Mouse (Mus musculus) adrenal gland, adult 8-10 months (tissue): Measurements from ENCODE around the gene Fam49a. TPM values are rescaled to one million over a fixed set of nuclear protein-coding genes. Genes with fewer than 3 reads are reported as not detected.

Experiments used
- DNase-seq: peaks from one replicate; pipeline ENCODE4 v3.0.0; 2022
- total RNA-seq, 4 experiments: library from RNA; stranded (reverse); gene quantifications; 2 replicates each; pipeline ENCODE4 v1.2.4; 2022

Gene Fam49a
- total RNA-seq, 4 experiments from 2014 or later = 18.2 to 25.3 (median 21.5) TPM

DNA sequence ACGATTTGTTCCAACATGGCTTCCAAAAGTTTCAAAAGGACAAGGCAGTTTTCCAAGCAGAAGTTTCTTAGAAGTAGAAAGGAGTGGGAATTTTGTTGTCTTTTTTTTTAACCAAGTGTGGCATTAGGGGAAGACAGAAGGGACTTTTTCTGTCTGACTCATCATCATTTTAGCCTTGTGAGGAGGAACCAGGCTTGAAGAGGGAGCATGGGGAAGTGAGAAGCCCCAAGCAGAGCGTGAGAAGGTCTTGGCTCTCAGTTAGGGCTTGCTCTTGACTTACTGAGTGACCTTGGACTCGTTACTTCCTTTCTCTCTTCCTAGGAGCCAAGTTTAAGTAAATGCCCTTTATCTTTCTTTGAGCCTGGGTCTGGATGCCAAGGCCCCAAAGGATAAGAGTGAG lies 8.6 kb downstream of the Fam49a start:
- peak; percentile 21 for DNase-seq

DNA sequence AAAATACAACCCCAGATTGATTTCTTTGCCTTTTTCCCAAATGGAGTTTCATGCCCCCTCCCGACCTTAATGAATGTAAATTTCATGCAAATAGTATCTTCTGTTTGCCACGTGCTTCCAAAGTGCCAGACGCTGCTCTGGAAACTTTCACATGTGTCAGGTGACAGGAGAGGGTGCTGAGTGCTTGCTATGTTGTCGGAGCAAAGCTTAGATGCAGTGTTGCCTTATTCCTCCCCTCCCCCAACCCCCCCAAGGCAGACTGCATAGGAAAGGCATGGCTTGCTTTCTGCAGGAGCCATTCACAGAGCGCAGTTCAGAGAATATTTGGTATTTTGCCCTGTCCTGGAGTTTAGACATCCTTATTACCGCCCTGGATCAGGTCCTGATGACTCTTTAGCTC lies 12.2 kb downstream of the Fam49a start:
- no peak for DNase-seq

DNA sequence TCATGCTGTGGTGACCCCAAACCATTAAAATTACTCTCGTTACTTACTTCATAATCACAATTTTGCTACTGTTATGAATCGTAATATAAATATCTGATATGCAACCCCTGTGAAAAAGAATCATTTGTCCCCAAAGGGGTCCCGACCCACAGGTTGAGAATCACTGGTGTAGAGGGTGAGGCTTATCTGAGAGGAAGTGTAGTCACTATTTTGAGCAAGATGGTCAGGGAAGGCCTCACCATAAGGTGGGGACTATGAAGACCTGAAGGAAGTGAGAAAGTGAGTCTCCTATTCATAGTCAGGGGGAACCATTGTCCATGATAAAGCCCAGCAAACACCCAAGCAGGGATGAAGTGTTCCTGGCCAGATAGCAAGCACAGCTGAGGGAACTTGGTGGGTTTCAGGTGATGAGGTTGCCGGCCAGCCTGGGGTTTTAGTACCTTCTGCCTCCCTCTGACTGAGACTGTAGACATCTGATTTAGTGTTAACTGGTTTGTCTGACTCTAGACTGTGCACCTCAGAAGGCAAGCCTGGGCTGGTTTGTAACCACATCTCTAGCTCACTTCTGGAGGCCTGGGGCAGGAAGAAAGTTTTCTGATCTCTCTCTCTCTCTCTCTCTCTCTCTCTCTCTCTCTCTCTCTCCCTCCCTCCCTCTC lies 13.3 kb downstream of the Fam49a start:
- no peak for DNase-seq

DNA sequence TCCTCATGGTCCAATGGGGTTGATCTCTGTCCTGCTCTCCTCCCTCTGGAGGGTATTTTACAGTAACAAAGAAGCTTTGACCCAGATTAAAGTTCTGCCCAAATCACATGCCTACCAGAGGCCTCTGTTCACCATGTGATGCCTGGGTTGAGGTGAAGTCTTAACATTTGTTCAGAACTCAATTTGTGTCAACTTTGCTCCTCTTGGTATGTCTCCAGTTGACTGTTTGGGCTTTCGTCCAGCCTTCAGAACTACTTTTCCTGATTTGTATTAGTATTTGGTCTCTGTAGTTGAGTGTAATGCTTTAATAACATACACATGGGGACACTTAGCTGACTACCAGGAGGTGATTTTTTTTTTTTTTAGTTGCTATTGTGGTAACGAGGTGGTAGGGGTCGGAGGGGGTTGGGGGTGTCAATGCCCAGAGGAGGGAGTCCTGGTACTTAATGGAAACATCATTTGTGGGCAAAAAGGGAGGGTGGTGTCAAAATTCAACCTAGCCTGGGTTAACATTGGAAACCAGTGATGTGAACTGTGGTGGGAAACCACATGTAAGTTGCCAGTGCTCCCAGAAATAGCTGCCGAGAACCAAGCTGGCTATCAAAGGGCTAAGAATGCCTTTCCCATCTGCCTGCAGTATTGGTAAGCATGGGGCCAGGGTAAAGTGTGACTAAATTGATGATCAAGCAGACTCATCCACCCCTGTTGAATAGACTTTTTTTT lies 16.0 kb downstream of the Fam49a start:
- no peak for DNase-seq

DNA sequence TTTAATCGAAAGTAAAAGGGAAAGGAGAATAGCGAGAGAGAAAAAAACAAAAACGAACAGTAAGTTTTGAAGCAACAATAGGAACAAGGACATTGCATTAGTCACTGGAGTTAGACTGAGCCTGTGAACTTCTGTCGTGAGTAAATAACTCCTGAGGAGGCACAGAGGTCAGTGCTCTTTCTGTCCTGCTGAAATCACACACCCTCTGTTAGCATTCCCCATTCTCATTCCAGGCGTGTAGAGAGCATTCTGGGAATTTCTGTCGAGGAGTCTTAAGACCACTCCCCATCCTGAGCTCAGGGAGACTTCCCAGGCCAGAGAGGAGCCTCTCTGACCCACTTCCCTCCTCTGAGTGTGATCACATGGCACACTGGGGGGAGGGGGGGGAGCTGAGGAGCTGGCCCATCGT lies 16.5 kb downstream of the Fam49a start:
- DNase-seq = no peak

DNA sequence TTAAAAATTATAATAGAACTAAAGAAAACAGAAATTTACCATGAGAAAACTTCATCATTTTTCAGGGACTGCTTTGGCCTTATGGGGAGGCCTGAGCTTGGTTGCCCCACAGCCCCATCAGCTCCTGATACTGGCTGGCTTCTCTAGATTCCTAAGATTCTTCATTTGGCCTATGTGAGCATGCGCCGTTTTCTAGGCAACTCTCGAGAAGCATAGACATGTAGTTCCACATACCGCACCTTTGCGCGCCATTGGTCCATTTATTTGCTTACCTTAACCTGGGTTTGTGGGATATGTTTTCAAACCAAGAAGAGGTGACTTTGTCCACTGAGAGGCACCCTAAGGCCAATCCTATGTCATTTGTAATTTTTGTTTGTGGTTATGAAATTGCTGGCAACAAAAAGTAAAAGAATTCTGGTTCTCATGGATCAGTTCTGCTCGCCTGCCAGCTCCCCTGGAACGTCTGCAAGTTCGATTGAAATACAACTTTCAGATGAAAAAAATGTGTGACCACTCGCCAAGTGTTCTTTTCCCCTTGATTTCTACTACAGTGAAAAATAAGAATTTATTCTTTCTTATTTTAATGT lies 21.9 kb downstream of the Fam49a start:
- DNase-seq = no peak

DNA sequence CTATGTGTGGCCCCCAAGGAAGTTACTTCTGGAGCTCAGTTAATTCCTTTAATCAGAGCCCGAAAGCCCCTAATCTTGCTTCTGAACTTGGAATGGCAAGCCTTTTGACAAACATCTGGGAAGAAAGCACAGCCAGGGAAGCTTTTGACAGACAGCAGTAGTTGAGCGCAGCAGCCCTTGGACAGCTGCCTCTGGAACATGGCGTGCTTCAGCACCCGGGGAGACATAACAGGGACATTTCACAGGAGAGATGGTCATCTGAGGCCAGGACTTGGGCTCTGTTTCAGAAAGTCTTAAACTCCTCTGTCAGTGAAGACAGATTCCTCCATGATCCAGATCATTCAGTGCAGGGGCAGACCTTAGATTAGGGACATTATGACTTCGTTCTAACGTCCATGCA lies 22.6 kb downstream of the Fam49a start:
- no peak for DNase-seq

DNA sequence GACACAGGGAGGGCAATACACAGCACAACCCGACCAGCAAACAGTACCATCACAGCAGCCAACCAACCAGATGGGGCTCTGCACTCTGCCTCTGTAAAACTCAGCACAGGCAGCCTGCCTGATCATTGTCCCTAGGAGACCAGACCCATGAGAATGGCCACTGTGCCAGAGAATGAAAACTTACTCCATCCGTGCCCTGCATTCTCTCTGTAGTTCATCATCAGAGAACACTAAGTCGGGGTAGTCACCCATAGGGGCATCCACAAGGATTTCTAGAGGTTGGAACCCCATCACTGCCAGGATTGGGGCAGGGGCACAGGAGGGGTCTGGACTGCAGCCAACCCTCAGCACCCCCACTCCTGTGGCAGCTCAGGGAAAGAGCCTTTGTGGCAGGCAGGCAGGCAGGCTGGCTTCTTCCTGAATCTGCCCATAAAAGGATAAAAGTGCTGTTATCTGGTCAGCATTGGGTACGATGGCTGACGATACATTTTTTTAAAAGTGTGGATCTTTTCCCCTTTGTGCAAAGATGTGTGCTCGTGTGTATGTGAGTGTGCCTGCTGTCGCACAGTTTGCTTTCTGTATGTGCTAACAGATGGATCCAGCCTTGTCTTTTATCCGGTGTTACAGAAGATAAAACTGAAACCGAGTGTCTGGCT lies 25.3 kb downstream of the Fam49a start:
- no peak for DNase-seq

DNA sequence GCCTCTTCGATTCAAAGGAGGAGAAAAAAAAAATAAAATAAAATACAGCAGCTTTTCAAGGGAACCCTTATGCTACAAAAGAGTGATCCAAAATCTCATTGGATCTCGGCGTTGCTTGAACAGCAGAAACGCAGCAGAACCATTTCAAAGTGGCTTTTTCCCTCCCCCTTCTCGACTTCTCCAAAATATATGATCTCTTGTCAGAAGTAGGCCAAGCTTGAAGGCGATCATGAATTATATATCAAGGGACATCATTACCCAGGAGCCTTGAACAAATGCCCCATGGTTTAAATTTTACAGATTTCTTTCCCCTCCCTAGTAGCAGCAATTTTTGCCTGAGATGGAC lies 25.8 kb downstream of the Fam49a start:
- no peak for DNase-seq

DNA sequence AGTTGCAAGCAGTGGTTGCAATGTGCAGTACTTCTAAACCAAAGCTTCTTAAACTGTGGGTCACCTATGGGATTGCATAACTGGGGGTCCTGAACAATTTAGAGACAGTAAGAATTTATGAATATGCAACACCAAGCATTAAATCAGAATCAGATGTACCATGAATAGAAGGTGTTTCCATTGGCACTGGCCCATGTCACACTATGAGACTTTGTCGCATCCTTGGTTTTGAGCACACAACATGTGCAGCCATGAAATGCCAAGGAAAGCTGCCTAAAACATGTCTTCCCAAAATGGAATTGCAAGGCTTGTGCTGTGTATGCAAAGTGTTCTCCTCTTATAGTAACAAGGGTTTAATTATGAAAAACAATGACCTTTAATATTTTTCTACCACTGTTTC lies 26.6 kb downstream of the Fam49a start:
- DNase-seq = no peak

DNA sequence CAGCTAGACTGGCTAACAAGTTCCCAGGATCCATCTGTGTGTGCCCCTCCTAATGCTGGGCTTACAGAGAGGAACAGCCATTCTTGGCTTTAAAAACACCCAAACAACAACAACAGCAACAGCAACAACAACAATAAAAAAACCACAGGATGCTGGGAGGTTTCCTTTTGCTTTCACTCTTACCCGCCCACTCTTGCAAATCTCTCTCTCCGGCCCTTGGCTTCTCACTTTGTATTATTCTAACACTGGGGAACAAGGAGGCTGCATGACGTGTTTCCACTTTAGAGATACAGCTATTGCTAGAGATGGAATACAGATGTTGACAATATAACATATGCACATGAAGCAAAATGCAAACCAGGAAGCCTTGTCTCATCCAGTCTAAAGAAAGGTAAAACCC lies 27.7 kb downstream of the Fam49a start:
- DNase-seq = no peak

DNA sequence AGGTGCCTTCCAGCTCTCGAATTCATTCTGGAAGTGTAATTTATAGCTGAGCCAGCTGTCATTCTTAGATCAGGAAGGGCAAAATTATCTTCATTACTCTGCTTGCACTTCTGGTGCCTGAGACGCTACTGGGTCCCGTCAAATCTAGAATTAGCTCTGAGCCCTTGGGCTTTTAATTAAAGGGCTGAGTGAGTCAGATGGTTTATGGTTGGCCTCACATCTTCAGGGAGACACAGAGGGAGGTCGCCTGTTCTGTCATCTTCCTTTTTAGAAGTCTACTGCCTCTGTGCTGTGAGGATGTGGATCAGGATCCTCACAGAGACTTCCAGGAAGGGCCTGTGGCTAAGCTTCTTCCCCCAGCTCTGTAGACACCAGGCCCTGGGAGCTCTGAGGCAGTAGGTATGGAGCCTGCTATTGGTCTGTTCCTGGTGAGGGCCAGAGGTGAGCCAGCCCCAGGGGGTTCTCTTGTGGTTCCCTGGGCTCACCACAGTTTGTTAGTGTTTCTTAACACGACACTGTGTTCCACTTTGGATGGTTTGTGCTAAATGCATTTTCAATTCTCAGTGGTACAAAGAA lies 30.2 kb downstream of the Fam49a start:
- no peak for DNase-seq

DNA sequence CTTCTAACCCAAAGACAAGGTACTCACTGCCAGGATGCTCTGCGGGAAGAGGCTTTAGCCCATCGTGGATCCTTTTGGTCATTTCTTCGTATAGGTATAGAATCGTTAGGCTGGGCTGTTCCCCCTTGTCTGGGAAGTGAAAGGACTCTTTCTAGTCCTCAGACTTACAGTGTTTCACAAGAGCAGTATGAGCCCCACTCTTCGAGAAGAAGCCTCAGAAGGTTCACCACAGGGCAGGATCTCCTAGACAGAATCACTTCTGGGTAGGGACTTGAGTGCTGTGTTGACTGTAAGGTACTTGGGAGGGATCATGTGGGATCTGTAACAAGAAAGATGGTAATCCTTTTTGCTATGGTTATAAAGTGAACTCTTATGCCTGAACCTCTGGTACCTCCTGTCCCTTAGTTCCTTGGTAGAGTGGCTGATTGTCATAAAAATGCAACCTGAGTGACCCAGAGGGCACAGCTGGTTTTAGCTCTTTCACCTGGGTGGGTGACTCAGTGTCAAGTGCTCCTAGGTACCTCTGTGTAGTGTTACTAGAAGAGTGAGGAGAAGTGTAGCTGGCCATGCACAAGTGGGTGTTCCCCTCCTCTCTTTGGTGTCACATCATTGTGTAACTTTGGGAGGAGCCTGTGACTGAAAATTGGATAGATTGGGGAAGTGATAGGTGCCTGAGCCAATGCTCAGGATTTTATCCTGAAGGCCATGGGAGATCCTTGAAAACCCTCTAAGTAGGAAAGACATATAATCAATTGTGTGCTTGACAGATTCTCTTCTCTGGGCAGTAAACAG lies 32.6 kb downstream of the Fam49a start:
- DNase-seq = no peak

DNA sequence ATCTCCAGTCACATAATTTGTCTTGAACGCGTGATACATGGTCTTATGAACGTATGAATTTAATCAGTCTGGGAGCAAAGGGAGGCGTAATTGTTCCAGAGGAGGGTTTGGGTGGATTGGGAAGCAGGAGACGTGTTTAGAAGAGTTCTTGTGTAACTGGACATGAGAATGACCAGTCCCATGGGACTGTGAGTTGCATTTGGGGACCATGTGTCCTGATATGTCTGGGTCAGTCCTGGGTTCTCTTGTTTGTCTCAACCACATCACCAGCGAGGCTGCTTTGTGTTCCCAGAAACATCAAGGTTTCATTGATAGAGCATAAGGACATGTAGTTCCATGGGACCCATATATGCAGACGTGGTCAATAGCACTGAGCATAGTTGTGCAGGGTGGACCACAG lies 36.5 kb downstream of the Fam49a start:
- no peak for DNase-seq

DNA sequence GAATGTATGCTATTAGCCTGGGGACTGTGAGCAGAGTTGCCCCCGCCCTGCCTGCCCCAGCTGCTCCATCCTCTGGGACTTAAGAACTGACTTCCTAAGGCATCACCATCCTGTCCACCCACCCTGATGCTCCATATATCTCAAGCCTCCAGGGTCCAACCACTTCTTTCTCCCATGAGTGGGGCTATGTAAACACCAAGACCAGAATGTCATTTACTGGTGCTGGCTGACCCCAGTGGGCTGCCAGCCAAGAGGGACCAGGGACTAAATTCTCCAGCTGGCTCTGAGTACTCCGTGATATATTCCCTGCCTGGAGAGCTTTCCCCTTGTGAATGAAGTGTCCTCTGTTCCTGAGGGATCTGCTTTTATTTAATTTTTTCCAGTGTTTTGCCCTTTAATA lies 37.4 kb downstream of the Fam49a start:
- no peak for DNase-seq

DNA sequence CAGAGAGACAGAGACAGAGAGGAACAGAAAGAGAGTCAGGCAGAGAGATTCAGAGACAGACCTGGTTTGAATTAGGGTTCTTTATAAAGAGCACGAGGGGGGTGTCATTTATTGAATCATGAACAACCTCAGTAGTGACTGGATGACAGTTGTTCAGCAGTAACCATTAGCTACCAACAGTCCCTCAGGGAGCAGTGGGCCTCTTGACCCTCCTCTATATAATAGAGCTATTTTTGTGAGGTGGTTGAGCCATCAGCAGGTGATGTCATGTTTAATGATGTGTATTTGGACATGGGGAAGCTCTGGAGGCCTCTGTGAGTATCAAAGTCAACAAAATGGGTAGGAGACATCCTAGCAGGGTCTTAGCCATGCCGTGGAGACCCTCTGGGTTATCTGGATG lies 39.2 kb downstream of the Fam49a start:
- DNase-seq = no peak

DNA sequence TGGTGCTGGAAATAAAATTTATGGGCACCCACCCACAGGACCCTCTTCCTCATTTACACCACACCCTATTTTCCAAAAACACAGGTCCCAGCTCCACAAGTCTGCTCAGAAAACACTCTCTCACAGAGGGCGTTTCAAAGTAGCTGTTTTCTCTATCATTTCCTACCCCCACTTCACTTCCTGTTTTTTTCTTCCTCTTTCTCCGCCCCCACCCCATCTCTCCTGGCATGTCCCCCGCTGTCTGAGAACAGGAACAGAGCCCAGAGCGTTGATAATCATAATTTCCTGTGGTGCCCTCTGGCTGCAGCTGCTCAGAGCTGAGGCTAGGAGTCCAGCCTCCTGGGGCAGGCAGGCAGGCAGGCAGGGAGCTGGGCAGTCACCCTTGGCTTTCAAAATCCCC lies 39.9 kb downstream of the Fam49a start:
- no peak for DNase-seq

DNA sequence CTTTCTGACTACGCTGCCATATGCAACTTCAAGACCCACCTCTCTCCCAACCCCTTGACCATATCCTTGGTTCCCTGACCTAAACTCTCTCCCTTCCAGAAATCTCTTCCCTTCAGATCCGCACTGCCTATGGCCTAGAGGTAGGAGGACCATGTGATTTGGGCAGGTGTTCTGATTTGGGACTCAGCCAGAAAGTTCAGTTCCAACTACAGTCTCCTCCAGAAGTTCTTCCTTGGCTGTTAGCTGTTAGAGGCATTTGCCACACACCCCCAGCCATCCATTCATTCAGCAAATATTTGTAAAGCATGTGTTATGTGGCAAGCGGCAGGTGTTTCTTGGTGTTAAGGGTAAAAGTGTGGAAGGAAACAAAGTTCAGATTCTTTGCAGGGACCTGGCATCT lies 44.3 kb downstream of the Fam49a start:
- DNase-seq = no peak

DNA sequence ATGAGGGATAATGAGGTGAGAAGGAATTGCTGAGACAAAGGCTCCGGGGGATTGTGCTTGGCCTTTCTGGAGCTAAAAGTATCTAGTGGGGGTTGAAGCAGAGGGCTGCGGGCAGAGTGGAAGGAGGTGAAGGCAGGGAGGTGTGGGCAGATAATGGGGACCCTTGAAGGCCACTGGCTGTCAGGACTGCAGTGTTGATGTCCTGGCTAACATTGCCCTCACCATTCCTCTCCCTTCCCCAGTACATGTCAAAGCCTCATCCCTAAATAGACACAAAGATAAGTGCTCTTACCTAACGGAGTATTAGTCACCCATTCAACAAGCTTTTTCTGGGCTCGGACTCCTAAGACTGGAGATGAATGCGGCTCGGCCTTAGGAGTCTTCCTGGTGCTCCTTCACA lies 44.9 kb downstream of the Fam49a start:
- no peak for DNase-seq

DNA sequence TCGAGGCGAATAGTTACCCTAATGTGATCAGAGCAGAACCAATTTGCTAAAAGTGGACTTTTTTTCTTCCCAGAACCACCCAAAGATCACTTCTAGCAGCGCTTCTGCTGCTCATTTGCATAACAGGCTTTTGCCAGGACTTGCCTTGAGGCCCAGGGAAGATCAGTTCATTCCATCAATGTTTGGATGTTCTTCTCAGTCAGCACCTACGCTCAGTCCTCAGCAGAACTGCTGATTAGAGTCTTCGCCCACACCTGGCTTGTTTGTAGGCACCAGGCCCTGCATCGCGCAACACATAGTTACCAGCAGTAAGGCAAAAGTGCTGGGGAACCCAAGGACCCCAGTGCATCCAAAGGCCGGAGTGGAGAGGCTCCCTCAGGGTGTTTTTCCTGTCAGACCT lies 45.3 kb downstream of the Fam49a start:
- no peak for DNase-seq

DNA sequence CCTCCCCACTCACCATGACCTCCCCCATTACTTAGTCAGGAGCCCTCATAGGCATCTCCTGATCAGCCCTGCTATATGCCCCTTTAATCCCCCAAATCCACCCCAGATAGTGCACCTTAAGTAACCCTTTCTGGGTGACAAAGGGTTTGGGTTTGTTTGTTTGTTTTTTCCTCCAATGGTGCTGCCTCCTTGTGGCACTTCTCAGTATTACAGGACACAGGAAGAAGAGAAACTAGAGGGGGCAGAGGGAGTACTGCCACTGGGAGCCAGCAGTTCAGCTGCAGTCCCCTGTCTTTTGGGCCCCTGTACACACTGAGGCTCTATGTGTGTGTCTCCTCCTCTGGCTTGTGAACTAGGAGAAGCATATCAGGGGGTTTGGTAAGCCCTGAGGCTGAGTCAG lies 51.5 kb downstream of the Fam49a start:
- DNase-seq = no peak

DNA sequence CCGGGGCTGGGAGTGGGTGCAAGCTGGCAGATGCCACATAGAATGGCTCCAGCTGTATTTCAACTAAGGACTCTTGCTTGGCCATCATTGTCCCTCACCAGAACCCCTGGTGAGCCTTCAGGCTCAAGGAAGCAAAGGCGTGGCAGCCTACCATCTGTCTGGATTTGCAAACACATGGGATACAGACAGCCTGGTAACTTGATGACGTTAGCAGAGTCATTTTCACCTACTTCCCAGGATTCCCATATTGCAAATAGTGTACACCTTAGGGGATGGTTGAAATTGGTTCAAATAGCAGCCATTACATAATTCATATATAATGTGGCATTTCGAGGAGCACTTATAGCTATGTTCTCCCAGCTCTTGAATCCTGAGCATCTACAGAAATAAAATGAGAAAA lies 52.0 kb downstream of the Fam49a start:
- no peak for DNase-seq

DNA sequence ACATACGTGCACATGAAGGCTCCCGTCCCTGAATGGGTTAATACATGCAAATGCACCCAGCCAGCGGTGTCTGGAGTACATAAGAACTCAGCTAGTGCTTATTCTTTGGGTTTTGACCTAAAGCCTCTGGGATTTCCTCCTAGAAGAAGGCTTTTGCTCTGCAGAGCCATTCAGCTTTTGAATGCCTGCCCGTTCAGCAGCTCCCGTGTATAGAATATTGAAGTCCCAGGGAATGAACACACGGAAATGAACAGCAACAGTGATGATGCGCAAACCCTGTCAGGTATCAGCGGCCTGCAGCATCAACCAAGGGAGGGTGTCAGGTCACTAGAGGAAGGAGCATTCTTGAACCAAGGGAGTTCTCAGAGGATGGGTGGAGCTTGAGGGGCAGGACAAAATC lies 52.4 kb downstream of the Fam49a start:
- no peak for DNase-seq
